Mouse (Mus musculus): ENCODE results near the gene N4bp3. TPM values are rescaled to one million over a fixed set of nuclear protein-coding genes. Genes with fewer than 3 reads are reported as not detected.

The N4bp3 gene
- polyA plus RNA-seq, 1 experiment from 2014 or later: 2.4 TPM

DNA sequence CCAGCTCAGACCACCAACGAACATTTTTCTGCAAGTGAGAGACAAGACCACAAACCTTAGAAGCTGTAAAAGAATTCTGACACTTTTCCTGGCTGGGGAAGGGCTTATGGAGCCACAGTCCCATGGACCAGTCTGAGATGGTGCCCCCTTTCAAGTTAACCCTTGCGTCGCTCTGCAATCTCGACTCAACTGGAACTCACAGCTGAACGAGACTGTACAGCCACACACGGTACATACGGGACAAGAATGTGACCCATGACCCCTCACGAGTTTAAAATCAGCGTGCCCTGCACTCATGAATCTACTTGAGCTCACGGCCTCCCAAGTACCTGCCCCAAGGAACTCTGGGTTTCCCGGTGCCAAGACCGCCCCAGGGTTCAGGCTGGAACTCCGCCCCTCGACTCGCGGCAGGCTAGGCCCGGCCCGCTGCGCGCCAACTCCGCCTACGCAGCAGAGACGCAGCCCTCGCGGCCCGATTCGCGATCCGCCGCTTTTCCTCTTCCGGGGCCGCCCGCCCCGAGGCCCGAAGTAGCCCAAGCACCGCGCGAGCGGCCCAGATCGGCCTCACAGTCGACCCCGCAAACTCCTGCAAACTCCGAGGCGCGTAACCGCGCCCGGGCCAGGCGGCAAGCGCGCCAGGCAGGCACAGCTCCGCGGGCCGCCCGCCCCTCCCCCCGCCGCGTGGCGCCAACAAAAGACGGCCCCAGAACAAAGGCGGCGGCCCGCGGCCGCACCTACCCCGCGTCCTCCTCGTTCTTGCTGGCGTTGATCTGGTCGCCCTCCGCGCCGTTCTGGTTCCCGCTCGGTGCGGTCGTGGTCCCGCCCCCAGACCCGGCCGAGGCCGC lies 44.8 kb downstream of the N4bp3 start:
- H3K9ac ChIP-seq (replicated peaks): peak overlapping the region; percentile 98
- no peaks in the 10 kb centered on the region for H3K27me3 ChIP-seq (ENCODE audit: insufficient read depth, low read length)
- no peaks in the 10 kb centered on the region for H3K9me3 ChIP-seq (ENCODE audit: low read length)
- H3K4me3 ChIP-seq (ENCODE audit: low read depth, low read length): peak overlapping the region; percentile 95
- DNase-seq: peak; percentile 92
- H3K4me2 ChIP-seq (ENCODE audit: low read depth, low read length): peak overlapping the region; percentile 82
- ATAC-seq: peak; percentile 73
- TF ChIP-seq CTCF (IDR thresholded peaks at IDR 0.05; ENCODE audit: low read depth): no peak
- TF ChIP-seq EP300 (IDR thresholded peaks at IDR 0.05; ENCODE audit: low read depth): no peak
- 1% methylated on average over 73 of the region's 81 CpGs for WGBS (ENCODE audit: insufficient replicate concordance)
- peak overlapping the region; percentile 96 for H3K27ac ChIP-seq (ENCODE audit: low read depth)
- peaks cover 45% of the 10 kb centered on the region for H3K36me3 ChIP-seq (replicated peaks; ENCODE audit: insufficient read depth, low read length)
- H3K4me1 ChIP-seq (ENCODE audit: insufficient read depth): peaks cover 27% of the 10 kb centered on the region

DNA sequence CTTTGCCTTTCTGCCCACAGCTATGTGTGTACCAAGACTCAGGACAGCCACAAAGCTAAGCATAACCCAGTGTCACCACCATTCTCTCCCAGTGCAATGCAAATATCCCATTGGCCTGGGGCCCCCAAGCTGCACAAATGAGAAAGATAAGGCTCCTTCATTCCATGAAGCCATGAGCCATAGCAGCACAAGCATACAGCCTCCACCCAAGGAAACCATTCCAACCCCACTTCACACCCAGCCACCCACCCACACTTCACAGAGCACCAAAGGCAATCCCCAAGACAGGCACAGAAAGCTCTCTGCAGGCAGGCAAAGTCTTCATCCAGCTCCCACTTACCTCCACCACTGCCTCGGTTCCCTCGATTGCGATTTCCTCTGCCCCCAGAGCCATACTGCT lies 48.4 kb downstream of the N4bp3 start:
- ATAC-seq: no peak
- H3K36me3 ChIP-seq (replicated peaks; ENCODE audit: insufficient read depth, low read length): peaks cover 81% of the 10 kb centered on the region

DNA sequence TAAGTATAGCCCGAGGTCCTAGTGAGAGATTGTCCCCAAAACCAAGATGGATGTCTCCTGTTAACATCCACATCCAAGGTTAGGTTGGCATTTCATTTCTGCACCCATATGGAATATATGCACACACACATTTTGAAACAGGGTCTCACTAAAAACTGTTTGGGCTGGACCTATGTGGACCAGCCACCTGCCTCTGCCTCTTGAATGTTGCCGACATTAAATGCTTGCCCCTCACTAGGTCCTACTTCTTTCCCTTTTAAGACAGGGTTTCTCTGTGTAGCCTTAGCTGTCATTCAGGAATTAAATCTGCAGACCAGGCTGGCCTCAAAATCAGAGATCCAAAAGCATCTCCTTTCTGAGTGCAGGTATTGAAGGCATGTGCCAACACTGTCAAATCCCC lies 53.1 kb downstream of the N4bp3 start:
- no peak overlapping the region for H3K9ac ChIP-seq (replicated peaks)
- TF ChIP-seq CTCF (IDR thresholded peaks at IDR 0.05; ENCODE audit: low read depth) (no peak), EP300 (IDR thresholded peaks at IDR 0.05; ENCODE audit: low read depth) (no peak)
- H3K27ac ChIP-seq (ENCODE audit: low read depth): no peak overlapping the region
- WGBS (ENCODE audit: insufficient replicate concordance): 70% methylated on average over 2 of the region's 2 CpGs
- peaks cover 98% of the 10 kb centered on the region for H3K36me3 ChIP-seq (replicated peaks; ENCODE audit: insufficient read depth, low read length)
- no peaks in the 10 kb centered on the region for H3K4me1 ChIP-seq (ENCODE audit: insufficient read depth)
- no peak for ATAC-seq
- no peak overlapping the region for H3K4me2 ChIP-seq (ENCODE audit: low read depth, low read length)
- no peaks in the 10 kb centered on the region for H3K9me3 ChIP-seq (ENCODE audit: low read length)
- no peak for DNase-seq
- no peak overlapping the region for H3K4me3 ChIP-seq (ENCODE audit: low read depth, low read length)
- no peaks in the 10 kb centered on the region for H3K27me3 ChIP-seq (ENCODE audit: insufficient read depth, low read length)

More for the DNA sequence above, 48.4 kb downstream of the N4bp3 start:
- DNase-seq: no peak
- no peak overlapping the region for H3K27ac ChIP-seq (ENCODE audit: low read depth)
- no peaks in the 10 kb centered on the region for H3K9me3 ChIP-seq (ENCODE audit: low read length)
- no peak overlapping the region for H3K4me3 ChIP-seq (ENCODE audit: low read depth, low read length)
- H3K4me1 ChIP-seq (ENCODE audit: insufficient read depth): peaks cover 15% of the 10 kb centered on the region
- H3K4me2 ChIP-seq (ENCODE audit: low read depth, low read length): no peak overlapping the region
- H3K27me3 ChIP-seq (ENCODE audit: insufficient read depth, low read length): no peaks in the 10 kb centered on the region
- TF ChIP-seq EP300 (IDR thresholded peaks at IDR 0.05; ENCODE audit: low read depth) (no peak), CTCF (IDR thresholded peaks at IDR 0.05; ENCODE audit: low read depth) (no peak)
- H3K9ac ChIP-seq (replicated peaks): no peak overlapping the region
- 82% methylated on average over 3 of the region's 3 CpGs for WGBS (ENCODE audit: insufficient replicate concordance)

DNA sequence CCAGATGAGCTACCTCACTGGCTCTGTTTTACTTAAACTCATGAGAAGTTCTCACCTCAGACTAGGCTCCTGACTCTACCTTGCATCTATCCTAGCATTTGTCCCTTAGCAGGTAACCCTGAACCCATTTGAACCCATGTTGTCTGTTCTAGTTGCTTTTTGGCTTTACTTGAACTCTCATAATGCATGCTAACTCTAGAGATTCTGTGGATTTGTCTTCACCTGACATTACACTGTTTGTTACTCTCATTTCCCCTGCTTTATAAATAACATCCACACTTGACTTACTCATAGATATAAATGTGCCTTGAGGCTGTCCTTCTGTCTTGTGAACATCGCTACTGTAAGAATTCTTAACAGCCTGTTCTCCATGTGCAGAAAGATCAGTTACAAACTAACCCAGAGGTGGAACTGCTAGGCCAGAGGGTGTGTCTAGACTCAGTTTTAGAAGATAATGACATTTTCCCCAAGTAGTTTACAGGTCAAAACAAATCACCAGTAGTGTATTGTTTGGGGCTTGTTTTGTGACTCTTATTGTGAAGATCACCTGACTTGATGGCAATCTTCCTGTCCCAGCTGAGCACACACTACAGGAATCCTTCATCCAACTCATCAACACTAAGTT lies 55.1 kb downstream of the N4bp3 start:
- H3K4me1 ChIP-seq (ENCODE audit: insufficient read depth): no peaks in the 10 kb centered on the region
- peak overlapping the region; percentile 26; the same call in 1 of the 2 replicates for H3K27ac ChIP-seq (ENCODE audit: low read depth)
- DNase-seq (no peak), ATAC-seq (peak; percentile 9; the same call in 1 of the 2 replicates)
- TF ChIP-seq CTCF (IDR thresholded peaks at IDR 0.05; ENCODE audit: low read depth): no peak
- no peak for TF ChIP-seq EP300 (IDR thresholded peaks at IDR 0.05; ENCODE audit: low read depth)
- no peaks in the 10 kb centered on the region for H3K9me3 ChIP-seq (ENCODE audit: low read length)
- no peak overlapping the region for H3K9ac ChIP-seq (replicated peaks)
- 79% methylated on average over 1 of the region's 1 CpGs for WGBS (ENCODE audit: insufficient replicate concordance)
- H3K36me3 ChIP-seq (replicated peaks; ENCODE audit: insufficient read depth, low read length): peaks cover 95% of the 10 kb centered on the region
- no peak overlapping the region for H3K4me2 ChIP-seq (ENCODE audit: low read depth, low read length)
- no peak overlapping the region for H3K4me3 ChIP-seq (ENCODE audit: low read depth, low read length)
- no peaks in the 10 kb centered on the region for H3K27me3 ChIP-seq (ENCODE audit: insufficient read depth, low read length)

DNA sequence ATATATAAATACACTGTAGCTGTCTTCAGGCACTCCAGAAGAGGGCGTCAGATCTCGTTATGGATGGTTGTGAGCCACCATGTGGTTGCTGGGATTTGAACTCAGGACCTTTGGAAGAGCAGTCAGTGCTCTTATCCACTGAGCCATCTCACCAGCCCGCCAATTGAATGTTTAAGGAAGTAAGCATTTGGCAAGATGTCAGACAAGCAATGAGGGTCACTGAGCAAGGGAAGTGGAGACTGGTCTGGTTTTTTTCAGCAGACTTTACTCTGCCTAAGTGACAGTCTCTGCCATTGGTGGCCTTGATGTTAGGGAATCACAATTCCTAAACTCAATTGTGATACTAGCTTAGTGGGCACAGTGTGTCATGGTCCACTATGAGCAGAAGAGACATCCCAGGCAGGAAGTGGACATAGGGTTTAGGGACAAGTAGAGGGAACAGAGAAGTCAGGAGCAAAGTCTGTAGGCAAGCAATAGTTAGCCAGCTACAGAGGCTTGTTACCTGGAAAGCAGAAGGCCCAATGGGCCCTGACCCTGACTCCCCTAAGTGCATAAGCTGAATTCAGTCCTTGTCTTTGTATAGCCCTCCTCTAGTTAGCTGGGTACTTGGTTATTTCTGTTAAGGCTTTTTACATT lies 55.8 kb downstream of the N4bp3 start:
- 46% methylated on average over 3 of the region's 3 CpGs for WGBS (ENCODE audit: insufficient replicate concordance)
- Histone ChIP-seq H3K36me3 (replicated peaks; ENCODE audit: insufficient read depth, low read length) (peaks cover 92% of the 10 kb centered on the region), H3K27ac (ENCODE audit: low read depth) (peak overlapping the region; percentile 26), H3K27me3 (ENCODE audit: insufficient read depth, low read length) (no peaks in the 10 kb centered on the region), H3K4me3 (ENCODE audit: low read depth, low read length) (no peak overlapping the region), H3K9me3 (ENCODE audit: low read length) (no peaks in the 10 kb centered on the region), H3K4me2 (ENCODE audit: low read depth, low read length) (no peak overlapping the region), H3K4me1 (ENCODE audit: insufficient read depth) (no peaks in the 10 kb centered on the region), H3K9ac (replicated peaks) (no peak overlapping the region)
- no peak for TF ChIP-seq EP300 (IDR thresholded peaks at IDR 0.05; ENCODE audit: low read depth)
- TF ChIP-seq CTCF (IDR thresholded peaks at IDR 0.05; ENCODE audit: low read depth): no peak
- ATAC-seq (peak; percentile 12; the same call in 1 of the 2 replicates), DNase-seq (no peak)

DNA sequence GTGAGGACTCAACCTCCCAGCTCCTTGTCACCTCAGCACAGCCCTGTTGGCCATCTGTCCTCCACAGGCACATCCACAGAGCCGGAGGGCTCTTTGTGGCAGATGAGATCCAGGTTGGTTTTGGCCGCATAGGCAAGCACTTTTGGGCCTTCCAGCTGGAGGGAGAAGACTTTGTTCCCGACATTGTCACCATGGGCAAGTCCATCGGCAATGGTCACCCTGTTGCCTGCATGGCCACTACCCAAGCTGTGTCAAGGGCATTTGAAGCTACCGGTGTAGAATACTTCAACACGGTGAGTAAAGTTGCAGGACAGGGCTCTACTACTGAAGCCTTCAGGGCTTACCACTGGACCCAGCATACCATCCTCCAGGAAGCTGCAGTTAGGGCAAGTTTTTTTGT lies 56.8 kb downstream of the N4bp3 start:
- WGBS (ENCODE audit: insufficient replicate concordance): 86% methylated on average over 6 of the region's 6 CpGs
- H3K27ac ChIP-seq (ENCODE audit: low read depth): no peak overlapping the region
- ATAC-seq (peak; percentile 7; the same call in 1 of the 2 replicates), DNase-seq (no peak)
- no peaks in the 10 kb centered on the region for H3K4me1 ChIP-seq (ENCODE audit: insufficient read depth)
- H3K9ac ChIP-seq (replicated peaks): no peak overlapping the region
- H3K4me2 ChIP-seq (ENCODE audit: low read depth, low read length): no peak overlapping the region
- TF ChIP-seq CTCF (IDR thresholded peaks at IDR 0.05; ENCODE audit: low read depth): no peak
- TF ChIP-seq EP300 (IDR thresholded peaks at IDR 0.05; ENCODE audit: low read depth): no peak
- no peaks in the 10 kb centered on the region for H3K9me3 ChIP-seq (ENCODE audit: low read length)
- H3K27me3 ChIP-seq (ENCODE audit: insufficient read depth, low read length): no peaks in the 10 kb centered on the region
- no peak overlapping the region for H3K4me3 ChIP-seq (ENCODE audit: low read depth, low read length)
- H3K36me3 ChIP-seq (replicated peaks; ENCODE audit: insufficient read depth, low read length): peaks cover 91% of the 10 kb centered on the region

Measured in liver, postnatal 0 days (tissue).